Mouse (Mus musculus): ENCODE results near the gene St3gal2.
A peak's percentile ranks its signal among the peaks of the same experiment; 100 is the strongest.
"Not testable (repeated sequence)": the region's sequence is repeated elsewhere in the genome, so short reads cannot be mapped to it uniquely, and the experiment has no call there.

St3gal2 gene

GRCm38 (mm10) chr8:110990017-110990416 is 70.3 kb downstream of the St3gal2 start:
- no peak for DNase-seq (ENCODE audit: low spot score in 2 of 2)

GRCm38 (mm10) chr8:110996641-110997430 is 77.1 kb downstream of the St3gal2 start:
- DNase-seq (ENCODE audit: low spot score in 2 of 2) = no peak

GRCm38 (mm10) chr8:110997547-110998531 is 78.1 kb downstream of the St3gal2 start, which contains the start of gene Ddx19a:
Ddx19a (minus strand) TSS chr8:110997800.
- DNase-seq (ENCODE audit: low spot score in 2 of 2) = peak; percentile 73 to 84

- DNase-seq (ENCODE audit: low spot score in 2 of 2) = not testable (repeated sequence)
Measured at GRCm38 (mm10) chr8:111010230-111010991, 90.7 kb downstream of the St3gal2 start.

Measured in natural killer cell, adult 2 months (primary cell).